Mouse (Mus musculus) left cerebral cortex, postnatal 10 days (tissue): Measurements from ENCODE around the gene Tbce. TPM values are rescaled to one million over a fixed set of nuclear protein-coding genes. Genes with fewer than 3 reads are reported as not detected.
"Not testable (repeated sequence)": the region's sequence is repeated elsewhere in the genome, so short reads cannot be mapped to it uniquely, and the experiment has no call there.

ENCODE experiments used
- DNase-seq, 2 experiments: peaks; one replicate each; pipeline ENCODE4 v3.0.0; 2021 to 2022; ENCODE audit warnings: low spot score in 2 of 2, mixed read lengths in 1 of 2; ENCODE audit errors: extremely low spot score in 1 of 2
- intact Hi-C: fragments of 180-260 bp; cut with DNase I; formaldehyde crosslinking; loops from one replicate; pipeline ENCODE4 v1.15.1; 2025
- total RNA-seq, 2 experiments: library from RNA; stranded (reverse); gene quantifications; 2 replicates each; pipeline ENCODE4 v1.2.3; 2021

The Tbce gene
- total RNA-seq, 2 experiments from 2014 or later: 69.0 to 69.2 TPM

- intact Hi-C loops: no loop called here
Measured at GRCm38 (mm10) chr13:14038911-14039291, 537 bp downstream of the Tbce start.

GRCm38 (mm10) chr13:14035875-14036630 is 3.4 kb downstream of the Tbce start:
- intact Hi-C loops: no loop called here
- DNase-seq: no peak

More at GRCm38 (mm10) chr13:14038911-14039291, 537 bp downstream of the Tbce start:
- no peak for DNase-seq

- intact Hi-C loops, DNase-seq: not testable (repeated sequence)
Measured at GRCm38 (mm10) chr13:14035352-14035751, 4.1 kb downstream of the Tbce start.

DNA sequence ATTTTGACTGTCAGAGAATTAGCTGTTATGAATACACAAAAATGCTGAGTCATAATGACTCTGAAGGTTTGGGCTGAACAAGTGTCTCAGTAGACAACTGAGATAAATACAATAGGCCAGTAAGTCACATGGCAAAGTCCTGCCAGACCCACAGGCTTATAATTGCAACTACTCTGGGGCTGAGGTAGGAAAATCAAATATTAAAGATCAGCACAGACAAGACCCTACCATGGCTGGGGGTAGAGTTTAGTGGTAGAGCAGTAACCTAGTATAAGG is 5.4 kb downstream of the Tbce start:
- no peak for DNase-seq
- intact Hi-C loops: no loop called here

DNA sequence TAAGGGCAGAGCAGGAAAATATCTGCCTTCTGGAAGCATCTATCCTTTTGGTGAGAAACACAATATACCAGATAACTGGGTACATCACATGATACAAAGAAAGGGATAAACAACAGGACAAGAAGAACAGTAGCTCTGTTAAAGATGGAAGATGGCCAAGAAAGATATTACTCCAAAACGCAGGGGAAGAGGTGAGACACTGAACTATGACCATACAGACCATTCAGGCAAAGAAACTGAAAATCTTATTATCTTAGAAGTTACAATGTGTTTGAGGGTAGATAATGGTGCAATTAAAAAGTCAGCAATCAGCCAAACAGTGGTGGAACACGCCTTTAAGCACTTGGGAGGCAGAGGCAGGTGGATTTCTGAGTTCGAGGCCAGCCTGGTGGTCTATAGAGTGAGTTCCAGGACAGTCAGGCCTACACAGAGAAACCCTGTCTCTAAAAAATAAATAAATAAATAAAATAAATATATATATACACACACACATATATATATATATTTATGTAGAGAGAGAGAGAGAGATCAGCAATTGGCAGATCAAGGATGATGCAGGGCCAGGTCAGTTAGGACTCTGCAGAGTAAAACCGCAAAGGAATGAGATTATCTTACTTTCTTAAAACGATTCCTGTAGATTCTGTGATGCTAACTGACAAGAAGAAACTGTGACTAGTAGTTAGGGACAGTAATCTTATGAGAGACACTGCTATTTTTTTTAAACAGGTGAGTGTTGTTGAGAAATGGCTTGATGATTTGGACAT is 5.9 kb downstream of the Tbce start:
- intact Hi-C loops: no loop called here
- DNase-seq: no peak

- no peak for DNase-seq
- intact Hi-C loops: no loop called here
Measured at GRCm38 (mm10) chr13:14026154-14026820, 13.2 kb downstream of the Tbce start.

- intact Hi-C loops: no loop called here
- no peak for DNase-seq
Measured at GRCm38 (mm10) chr13:14025554-14025953, 13.9 kb downstream of the Tbce start.

- DNase-seq, intact Hi-C loops: not testable (repeated sequence)
Measured at GRCm38 (mm10) chr13:14021417-14021816, 18.0 kb downstream of the Tbce start.

DNA sequence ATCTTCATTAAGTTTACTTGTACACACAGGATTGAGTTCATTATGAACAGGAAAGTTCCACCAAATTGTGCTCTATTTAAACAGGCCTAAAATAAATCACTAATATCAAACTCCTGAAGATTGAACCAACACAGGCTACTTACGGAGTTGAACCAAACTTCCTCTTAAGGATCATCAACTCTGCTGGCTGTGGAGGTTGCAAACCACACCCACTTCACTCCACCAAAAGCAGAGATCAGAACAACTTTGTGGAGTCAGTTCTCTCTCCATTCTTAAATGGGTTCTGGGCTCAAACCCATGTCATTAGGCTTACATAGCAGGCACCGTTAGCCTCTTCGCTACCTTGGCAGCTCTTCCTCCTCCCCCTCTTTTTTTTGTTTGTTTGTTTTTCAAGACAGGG is 20.6 kb downstream of the Tbce start:
- DNase-seq: no peak
- intact Hi-C loops: no loop called here

DNA sequence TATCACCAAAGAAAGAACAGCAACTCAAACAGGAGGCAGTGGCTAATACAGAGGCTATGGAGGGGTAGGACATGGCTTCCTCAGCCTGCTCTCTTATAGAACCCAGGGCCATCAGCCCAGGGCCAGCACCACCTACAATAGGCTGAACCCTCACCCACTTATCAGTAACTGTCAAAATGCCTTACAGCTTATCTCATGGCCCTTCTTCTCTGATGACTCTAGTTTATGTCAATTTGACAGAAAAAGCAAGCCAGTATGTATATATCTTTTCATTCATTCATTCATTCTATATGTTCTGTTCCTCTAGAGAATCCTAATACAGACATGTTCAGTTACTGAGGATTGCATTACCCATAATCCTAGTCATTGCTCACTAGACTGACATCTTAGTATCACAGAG is 21.2 kb downstream of the Tbce start:
- DNase-seq: no peak
- intact Hi-C loops: no loop called here

GRCm38 (mm10) chr13:14015609-14016008 is 23.8 kb downstream of the Tbce start:
- DNase-seq: no peak
- intact Hi-C loops: no loop called here

GRCm38 (mm10) chr13:14014540-14014939 is 24.9 kb downstream of the Tbce start:
- no peak for DNase-seq
- intact Hi-C loops: no loop called here

- intact Hi-C loops: no loop called here
- DNase-seq: no peak
Measured at GRCm38 (mm10) chr13:14014001-14014400, 25.4 kb downstream of the Tbce start.

DNA sequence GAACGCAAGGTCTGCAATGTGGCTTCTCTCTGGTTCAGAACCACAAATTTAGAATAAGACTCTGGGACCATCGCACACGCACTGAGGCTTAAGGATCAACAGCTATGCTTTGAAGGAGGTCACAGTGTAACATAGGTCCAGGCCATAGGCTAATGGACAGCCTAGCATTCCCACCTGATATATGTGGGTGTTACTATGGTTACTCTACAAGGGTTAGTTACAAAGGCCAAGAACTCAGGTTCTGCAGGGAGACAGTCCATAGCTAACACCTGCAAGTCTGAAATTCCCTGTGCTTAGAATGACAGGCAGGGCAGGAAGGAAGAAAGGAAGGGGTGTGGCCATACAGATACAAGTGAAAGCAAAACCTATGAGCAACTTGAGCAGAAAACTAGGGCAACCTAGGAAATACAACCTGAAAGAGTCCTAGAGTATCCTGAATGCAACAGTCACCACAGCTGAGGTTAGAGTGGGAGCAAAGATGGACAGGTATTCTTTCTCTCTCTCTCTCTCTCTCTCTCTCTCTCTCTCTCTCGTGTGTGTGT is 27.9 kb downstream of the Tbce start:
- intact Hi-C loops: no loop called here
- no peak for DNase-seq

DNA sequence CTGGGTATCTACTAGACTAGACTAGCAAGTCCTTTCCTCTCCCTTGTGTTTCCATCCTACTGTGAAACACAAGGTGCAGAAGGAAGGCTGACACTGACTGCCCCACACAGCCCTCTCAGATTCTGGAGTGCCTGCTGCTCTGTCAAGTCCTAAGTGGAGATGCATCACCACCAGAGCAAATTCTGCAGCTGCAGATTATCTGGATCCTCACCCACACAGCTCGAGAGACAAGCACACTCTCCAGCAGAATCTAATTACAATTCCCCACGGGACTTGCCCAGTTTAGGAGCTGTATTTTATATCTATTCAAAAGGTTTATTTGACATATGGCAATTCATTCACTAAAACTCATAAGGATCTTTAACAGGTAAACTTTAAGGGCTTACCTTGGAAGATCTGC is 33.4 kb downstream of the Tbce start:
- intact Hi-C loops: loop anchor here (10.0 kb wide), 1 partner anchor 49 kb away; no protein-coding TSS in a partner anchor
- no peak for DNase-seq

GRCm38 (mm10) chr13:14004999-14005398 is 34.4 kb downstream of the Tbce start:
- intact Hi-C loops: loop anchor here (10.0 kb wide), 1 partner anchor 50 kb away; no protein-coding TSS in a partner anchor
- DNase-seq: no peak

- intact Hi-C loops: loop anchor here (10.0 kb wide), 1 partner anchor 51 kb away; no protein-coding TSS in a partner anchor
- no peak for DNase-seq
Measured at GRCm38 (mm10) chr13:14004086-14004485, 35.4 kb downstream of the Tbce start.

- intact Hi-C loops: loop anchor here (10.0 kb wide), 1 partner anchor 52 kb away; no protein-coding TSS in a partner anchor
- DNase-seq: no peak
Measured at GRCm38 (mm10) chr13:14002706-14003105, 36.7 kb downstream of the Tbce start.

- DNase-seq: no peak
- intact Hi-C loops: no loop called here
Measured at GRCm38 (mm10) chr13:13997476-13997875, 42.0 kb downstream of the Tbce start.
